Comparison of ENCODE assay signal across 19 mouse cellular contexts in genomic region chr3:39674927-39675326, GRCm38 (mm10).
A peak's percentile ranks its signal among the peaks of the same experiment; 100 is the strongest.
DNase-seq lines count a peak whose midpoint lies in the region; ATAC-seq and TF ChIP-seq lines count a peak whose summit lies in the region.
"Had no signal": no experiment of that assay in that cellular context is flagged by ENCODE, and none has a peak within 500 bp of the region (broad histone marks: within the 10 kb centered on the region; RNA-seq: fewer than 3 reads in every experiment).

No protein-coding gene starts in this region.

- H3K9ac ChIP-seq in lung, postnatal 0 days (replicated peaks; ENCODE audit: low read depth) = no peak overlapping the region
- H3K9ac ChIP-seq in intestine, postnatal 0 days (ENCODE audit: low read depth, low read length) = no peak overlapping the region
- H3K9ac ChIP-seq: forebrain, embryonic 13.5 days; forebrain, postnatal 0 days; heart, embryonic 12.5 days had no signal

- H3K27ac ChIP-seq in lung, postnatal 0 days (ENCODE audit: low read length) = 0 out of 2 replicates have a peak overlapping the region, but pooled peaks have one; percentile 1
- no peak overlapping the region for H3K27ac ChIP-seq in intestine, postnatal 0 days (ENCODE audit: low read depth, low read length)
- H3K27ac ChIP-seq: embryonic facial prominence, embryonic 10.5 days; forebrain, embryonic 13.5 days; hindbrain, postnatal 0 days had no signal

- peak; percentile 5 for DNase-seq in gastrocnemius, adult 18-20 months (ENCODE audit: low spot score)
- DNase-seq in gastrocnemius, postnatal 10 days = no peak
- peak; percentile 58 for DNase-seq in lung, postnatal 0 days (ENCODE audit: low spot score)
- DNase-seq in lung, postnatal 36 days = peak; percentile 32
- DNase-seq in testis, postnatal 14 days (ENCODE audit: low spot score) = peak; percentile 14
- no peak for DNase-seq in frontal cortex, postnatal 25 days (ENCODE audit: low spot score in 2 of 2)
- DNase-seq: adrenal gland, postnatal 14 days; cerebellum, adult 2 months; cerebellum, postnatal 10 days; forebrain, postnatal 0 days; gastrocnemius, postnatal 14 days; heart, postnatal 36 days had no signal

- H3K9me3 ChIP-seq in lung, postnatal 0 days (ENCODE audit: low read length) = no peaks in the 10 kb centered on the region
- H3K9me3 ChIP-seq in intestine, postnatal 0 days (ENCODE audit: control insufficient read depth) = no peaks in the 10 kb centered on the region
- H3K9me3 ChIP-seq: embryonic facial prominence, embryonic 10.5 days; forebrain, embryonic 13.5 days; heart, embryonic 12.5 days had no signal

- ATAC-seq in lung, postnatal 0 days = peak; percentile 60
- no peak for ATAC-seq in intestine, postnatal 0 days
- ATAC-seq: activated CD4-positive, CD25-positive, alpha-beta regulatory T cell, adult 4 months; forebrain, embryonic 13.5 days; forebrain, postnatal 0 days; hindbrain, postnatal 0 days; Patski had no signal

- WGBS in lung, postnatal 0 days = 57% methylated on average over 10 of the region's 10 CpGs
- 74% methylated on average over 10 of the region's 10 CpGs for WGBS in intestine, postnatal 0 days

- TF ChIP-seq EP300 in lung, postnatal 0 days (IDR thresholded peaks at IDR 0.05) = no peak

- no peak overlapping the region for H3K4me2 ChIP-seq in lung, postnatal 0 days (replicated peaks; ENCODE audit: low read depth, low read length)
- H3K4me2 ChIP-seq in intestine, postnatal 0 days (replicated peaks; ENCODE audit: low read depth) = no peak overlapping the region
- H3K4me2 ChIP-seq: forebrain, embryonic 13.5 days; heart, embryonic 12.5 days had no signal

- no peak overlapping the region for H3K4me3 ChIP-seq in lung, postnatal 0 days (ENCODE audit: low read depth, low read length)
- H3K4me3 ChIP-seq in intestine, postnatal 0 days (ENCODE audit: low read depth, low read length) = no peak overlapping the region
- H3K4me3 ChIP-seq: embryonic facial prominence, embryonic 10.5 days; forebrain, embryonic 13.5 days; heart, embryonic 12.5 days had no signal

- H3K4me1 ChIP-seq in lung, postnatal 0 days (ENCODE audit: insufficient read depth, low read depth, low read length) = no peaks in the 10 kb centered on the region
- H3K4me1 ChIP-seq in intestine, postnatal 0 days (replicated peaks; ENCODE audit: control insufficient read depth, insufficient read depth, low read length) = no peaks in the 10 kb centered on the region
- H3K4me1 ChIP-seq: embryonic facial prominence, embryonic 10.5 days; heart, embryonic 12.5 days had no signal

- no peaks in the 10 kb centered on the region for H3K36me3 ChIP-seq in lung, postnatal 0 days (ENCODE audit: insufficient read depth, low read length)
- H3K36me3 ChIP-seq in intestine, postnatal 0 days (ENCODE audit: control insufficient read depth, insufficient read depth) = no peaks in the 10 kb centered on the region
- H3K36me3 ChIP-seq: embryonic facial prominence, embryonic 10.5 days; heart, embryonic 12.5 days had no signal

- no peaks in the 10 kb centered on the region for H3K27me3 ChIP-seq in lung, postnatal 0 days (replicated peaks; ENCODE audit: insufficient read depth, low read length)
- no peaks in the 10 kb centered on the region for H3K27me3 ChIP-seq in intestine, postnatal 0 days (replicated peaks; ENCODE audit: control insufficient read depth, insufficient read depth, low read length)
- H3K27me3 ChIP-seq: forebrain, embryonic 13.5 days; heart, embryonic 12.5 days had no signal

- no peak for TF ChIP-seq CTCF in lung, postnatal 0 days (IDR thresholded peaks at IDR 0.05)
- no peak for TF ChIP-seq CTCF in intestine, postnatal 0 days (IDR thresholded peaks at IDR 0.05; ENCODE audit: low read depth)

Comparison
In these comparisons a context has a peak if more than half of its experiments do, and no peak if none do; other contexts are left out.
1. DNase-seq: peak in gastrocnemius, adult 18-20 months (single experiment), lung, postnatal 0 days (single experiment), lung, postnatal 36 days (single experiment) and testis, postnatal 14 days (single experiment); none in gastrocnemius, postnatal 10 days (single experiment) and frontal cortex, postnatal 25 days (0 of 2).